ENCODE assay signal across 14 mouse cellular contexts in the genomic region with DNA sequence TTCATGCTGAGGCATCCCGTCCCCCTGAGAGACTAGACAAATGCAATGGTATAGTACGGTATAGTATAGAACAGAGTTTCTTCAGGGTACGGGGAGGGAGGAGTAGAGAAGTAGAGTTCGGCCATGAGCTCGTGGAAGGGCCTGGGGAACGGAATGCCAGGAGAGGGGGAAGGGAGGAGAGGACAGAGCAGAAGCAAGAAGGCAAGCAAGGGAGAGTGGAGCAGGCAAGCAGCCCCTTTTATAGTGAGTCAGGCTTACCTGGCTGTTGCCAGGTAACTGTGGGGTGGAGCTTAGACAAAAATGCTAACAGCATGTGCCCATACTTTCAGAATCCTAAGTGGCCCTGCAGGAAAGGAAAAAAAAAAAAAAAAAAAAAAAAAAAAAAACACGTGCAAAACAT.
DNase-seq lines count a peak whose midpoint lies in the region; ATAC-seq lines count a peak whose summit lies in the region.
"Had no signal": no experiment of that assay in that cellular context is flagged by ENCODE, and none has a peak within 500 bp of the region (broad histone marks: within the 10 kb centered on the region; RNA-seq: fewer than 3 reads in every experiment).

No protein-coding gene starts in this region.

- H3K36me3 ChIP-seq in forebrain, embryonic 10.5 days (replicated peaks) = no peaks in the 10 kb centered on the region
- no peaks in the 10 kb centered on the region for H3K36me3 ChIP-seq in forebrain, embryonic 11.5 days (ENCODE audit: control insufficient read depth, insufficient read depth, low read length)
- H3K36me3 ChIP-seq in limb, embryonic 10.5 days = no peaks in the 10 kb centered on the region
- H3K36me3 ChIP-seq: forebrain, embryonic 15.5 days had no signal

- H3K27me3 ChIP-seq in forebrain, embryonic 10.5 days (ENCODE audit: poor library complexity, severe bottlenecking) = no peaks in the 10 kb centered on the region; the same call in 1 of the 2 replicates
- no peaks in the 10 kb centered on the region for H3K27me3 ChIP-seq in forebrain, embryonic 11.5 days (ENCODE audit: control insufficient read depth, insufficient read depth, low read length)
- H3K27me3 ChIP-seq in limb, embryonic 10.5 days (ENCODE audit: low read depth, poor library complexity, severe bottlenecking) = no peaks in the 10 kb centered on the region
- H3K27me3 ChIP-seq: forebrain, embryonic 15.5 days had no signal

- H3K27ac ChIP-seq in forebrain, embryonic 10.5 days = peak overlapping the region; percentile 5; the same call in 1 of the 2 replicates
- H3K27ac ChIP-seq in forebrain, embryonic 11.5 days (ENCODE audit: low read depth, low read length) = no peak overlapping the region
- H3K27ac ChIP-seq in limb, embryonic 10.5 days = peak overlapping the region; percentile 82; the same call in 1 of the 2 replicates
- H3K27ac ChIP-seq: forebrain, embryonic 15.5 days; layer of hippocampus, adult 2 months; macrophage had no signal

- peaks cover 22% of the 10 kb centered on the region for H3K4me1 ChIP-seq in forebrain, embryonic 10.5 days
- peaks cover 6% of the 10 kb centered on the region for H3K4me1 ChIP-seq in forebrain, embryonic 11.5 days (replicated peaks; ENCODE audit: control insufficient read depth, insufficient read depth, low read length)
- H3K4me1 ChIP-seq in limb, embryonic 10.5 days = peaks cover 48% of the 10 kb centered on the region

- ATAC-seq in forebrain, embryonic 11.5 days (replicated peaks; ENCODE audit: low FRiP score) = no peak
- ATAC-seq: forebrain, embryonic 15.5 days had no signal

- no peaks in the 10 kb centered on the region for H3K9me3 ChIP-seq in forebrain, embryonic 10.5 days
- no peaks in the 10 kb centered on the region; the same call in 1 of the 2 replicates for H3K9me3 ChIP-seq in forebrain, embryonic 11.5 days (ENCODE audit: control insufficient read depth, low read length)
- no peaks in the 10 kb centered on the region for H3K9me3 ChIP-seq in limb, embryonic 10.5 days (replicated peaks)
- H3K9me3 ChIP-seq: forebrain, embryonic 15.5 days had no signal

- 61% methylated on average over 7 of the region's 7 CpGs for WGBS in forebrain, embryonic 10.5 days
- WGBS in forebrain, embryonic 11.5 days = 58% methylated on average over 7 of the region's 7 CpGs
- 72% methylated on average over 7 of the region's 7 CpGs for whole genome bisulfite sequencing in limb, embryonic 10.5 days

- no peak overlapping the region for H3K4me2 ChIP-seq in forebrain, embryonic 11.5 days (ENCODE audit: low read depth, low read length, severe bottlenecking)

- no peak for DNase-seq in forebrain, embryonic 10.5 days (ENCODE audit: extremely low spot score, low spot score)
- DNase-seq in forebrain, embryonic 11.5 days (ENCODE audit: low spot score) = no peak
- peak; percentile 23 for DNase-seq in kidney, adult 11 months
- no peak for DNase-seq in kidney, postnatal 10 days
- peak; percentile 55 for DNase-seq in NIH3T3 (ENCODE audit: low read depth)
- no peak for DNase-seq in limb, embryonic 10.5 days (ENCODE audit: low spot score)
- DNase-seq in yolk sac, embryonic 10.5 days (ENCODE audit: low spot score) = no peak
- DNase-seq in embryo, embryonic 10 days (ENCODE audit: low spot score) = no peak
- DNase-seq: adrenal gland, postnatal 36 days; cerebellum, adult 11-12 months; thymus, adult 18-20 months had no signal

- no peak overlapping the region for H3K9ac ChIP-seq in forebrain, embryonic 11.5 days (ENCODE audit: low read length)
- H3K9ac ChIP-seq: forebrain, embryonic 15.5 days had no signal

- H3K4me3 ChIP-seq in forebrain, embryonic 10.5 days = no peak overlapping the region
- H3K4me3 ChIP-seq in forebrain, embryonic 11.5 days (ENCODE audit: low read depth, low read length) = no peak overlapping the region
- H3K4me3 ChIP-seq in limb, embryonic 10.5 days = no peak overlapping the region
- H3K4me3 ChIP-seq: forebrain, embryonic 15.5 days; layer of hippocampus, adult 2 months had no signal

Comparison
In these comparisons a context has a peak if more than half of its experiments do, and no peak if none do; other contexts are left out.
1. DNase-seq: peak in kidney, adult 11 months (single experiment) and NIH3T3 (single experiment); none in forebrain, embryonic 10.5 days (single experiment), forebrain, embryonic 11.5 days (single experiment), kidney, postnatal 10 days (single experiment), limb, embryonic 10.5 days (single experiment), yolk sac, embryonic 10.5 days (single experiment) and embryo, embryonic 10 days (single experiment).